Mouse (Mus musculus) lung, embryonic 15.5 days (tissue): ENCODE data around the gene Coch. TPM values are rescaled to one million over a fixed set of nuclear protein-coding genes. Genes with fewer than 3 reads are reported as not detected.
"Not testable (repeated sequence)": the region's sequence is repeated elsewhere in the genome, so short reads cannot be mapped to it uniquely, and the experiment has no call there.

Experiments used
- ATAC-seq: fragments of 200-750 bp; cut with Nextera tagmentation; 2 replicates; pipeline ENCODE4 v1.8.0; 2017; ENCODE audit warnings: moderate number of reproducible peaks, borderline replicate concordance; ENCODE audit not compliant: low FRiP score, low TSS enrichment; ENCODE audit errors: extremely low read depth
- H3K27ac ChIP-seq: fragments of 300-500 bp; sonication (generic); 2 replicates; pipeline ENCODE4 v1.5.1; 2015; ENCODE audit warnings: moderate library complexity, mild to moderate bottlenecking, inconsistent platforms
- H3K27me3 ChIP-seq: fragments of 300-500 bp; sonication (generic); 2 replicates; pipeline ENCODE4 v1.6.1; 2015; ENCODE audit warnings: inconsistent platforms
- H3K36me3 ChIP-seq: fragments of 300-500 bp; sonication (generic); 2 replicates; pipeline ENCODE4 v1.6.1; 2015; ENCODE audit warnings: inconsistent platforms
- H3K4me1 ChIP-seq: fragments of 300-500 bp; sonication (generic); 2 replicates; pipeline ENCODE4 v1.6.1; 2015; ENCODE audit warnings: inconsistent platforms
- H3K4me2 ChIP-seq: fragments of 300-500 bp; sonication (generic); 2 replicates; pipeline ENCODE4 v1.6.1; 2015; ENCODE audit warnings: inconsistent platforms, mild to moderate bottlenecking, moderate library complexity
- H3K4me3 ChIP-seq: fragments of 300-500 bp; sonication (generic); 2 replicates; pipeline ENCODE4 v1.5.1; 2015; ENCODE audit warnings: mild to moderate bottlenecking, inconsistent platforms
- H3K9ac ChIP-seq: fragments of 300-500 bp; sonication (generic); 2 replicates; pipeline ENCODE4 v1.6.1; 2015; ENCODE audit warnings: inconsistent platforms
- H3K9me3 ChIP-seq: fragments of 300-500 bp; sonication (generic); 2 replicates; pipeline ENCODE4 v1.6.1; 2016; ENCODE audit warnings: inconsistent platforms
- WGBS: fragments of 180-500 bp; shearing (Covaris S2); methylation state at CpG from one replicate; pipeline ENCODE4 v1.1.7; 2015; 5-methylcytosine and 5-hydroxymethylcytosine counted together
- polyA plus RNA-seq: library from polyadenylated mRNA; unstranded; fragments of >200 nt; fragmentation: Nextera tagmentation; extraction: Ambion mirVana; gene quantifications from 2 replicates; pipeline ENCODE4 v1.2.1, GENCODE M21; 2015

The Coch gene
- polyA plus RNA-seq, result 0.70 and 0.90 TPM in 2 replicates

DNA sequence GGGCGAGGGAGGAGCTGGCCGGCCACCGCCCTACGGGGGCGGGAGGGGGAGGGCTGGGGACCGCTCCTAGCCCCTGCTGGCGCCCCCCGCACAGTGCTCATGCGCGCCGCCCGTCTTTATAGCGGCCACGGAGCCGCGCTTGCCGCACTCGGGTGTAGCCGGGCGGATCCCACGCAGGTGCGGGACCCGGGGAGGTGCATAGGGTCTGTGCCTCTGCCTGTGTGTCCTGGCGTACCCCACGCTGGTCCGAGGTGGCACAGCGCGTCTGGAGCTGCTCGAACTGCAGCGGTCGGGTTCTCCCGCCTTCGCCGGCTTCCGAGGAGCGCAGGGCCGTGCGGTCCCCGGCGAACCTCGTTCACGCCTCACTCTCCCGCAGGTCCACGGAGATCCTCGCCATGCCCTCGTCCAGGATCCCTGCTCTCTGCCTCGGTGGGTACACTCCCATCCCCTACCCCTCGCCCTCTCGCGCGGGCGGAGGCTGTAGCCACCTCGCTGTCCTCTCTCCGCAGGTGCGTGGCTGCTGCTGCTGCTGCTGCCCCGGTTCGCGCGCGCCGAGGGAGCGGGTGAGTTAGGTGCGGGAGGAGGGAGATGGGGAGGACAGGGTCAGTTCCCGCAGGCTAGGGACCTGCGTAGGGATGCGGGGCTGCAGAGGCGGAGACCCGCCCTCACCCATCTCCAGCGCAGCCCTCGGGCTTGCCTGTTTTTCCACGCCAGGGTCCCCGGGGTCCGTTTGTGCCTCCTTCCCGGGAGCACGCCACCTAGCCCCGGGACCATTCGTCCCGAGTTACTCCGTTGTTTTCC is at the start of gene Coch:
TSS of gene Coch (plus strand) at position 113 of the 801 bp plus-strand sequence.
- Histone ChIP-seq H3K4me2 (peak within 1 kb of the TSS; percentile 99), H3K4me3 (peak within 1 kb of the TSS; percentile 49), H3K27ac (no peak within 1 kb of the TSS), H3K27me3 (peaks cover 53% of the 10 kb centered on the region), H3K9me3 (no peaks in the 10 kb centered on the region), H3K36me3 (no peaks in the 10 kb centered on the region), H3K9ac (peak within 1 kb of the TSS; percentile 27), H3K4me1 (peaks cover 19% of the 10 kb centered on the region)
- ATAC-seq, result peak; percentile 57
- WGBS, result under 1% methylated on average over 67 of the region's 79 CpGs

DNA sequence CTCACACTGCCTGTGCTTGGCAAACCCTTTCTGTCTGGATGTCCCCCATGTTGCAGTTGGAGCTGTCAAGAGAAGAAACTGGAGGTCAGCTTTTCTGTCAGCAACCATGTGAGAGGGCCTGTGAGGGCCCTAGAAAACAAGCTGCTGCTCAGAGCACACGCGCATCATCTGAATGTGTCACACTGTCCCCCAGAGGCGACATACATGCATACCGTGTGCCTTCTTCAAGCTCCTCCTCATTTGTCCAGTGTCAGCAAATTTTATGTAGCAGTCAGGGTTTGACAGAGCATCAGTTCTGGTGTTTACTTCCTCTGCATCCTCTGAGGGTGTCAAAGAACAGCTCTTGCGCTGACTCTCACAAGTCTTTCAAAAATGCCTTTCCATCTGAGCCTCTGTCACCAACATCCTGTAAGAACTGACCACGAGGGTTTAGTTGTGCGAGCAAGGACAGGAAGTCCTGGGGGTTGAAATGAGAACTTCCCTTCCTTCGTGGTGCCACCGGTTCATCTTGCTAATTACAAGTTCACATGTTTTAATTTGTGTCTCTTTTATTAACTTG is 49.7 kb upstream of the Coch start:
- Histone ChIP-seq H3K4me3 (no peak overlapping the region), H3K27me3 (no peaks in the 10 kb centered on the region), H3K4me1 (no peaks in the 10 kb centered on the region), H3K9me3 (no peaks in the 10 kb centered on the region), H3K27ac (no peak overlapping the region), H3K4me2 (no peak overlapping the region), H3K36me3 (no peaks in the 10 kb centered on the region), H3K9ac (no peak overlapping the region)
- 58% methylated on average over 9 of the region's 9 CpGs for WGBS
- no peak for ATAC-seq

- H3K27ac ChIP-seq, result no peak overlapping the region
- ATAC-seq, result no peak
- no peak overlapping the region for H3K4me2 ChIP-seq
- no peaks in the 10 kb centered on the region for H3K9me3 ChIP-seq
- no peak overlapping the region for H3K9ac ChIP-seq
- no peak overlapping the region for H3K4me3 ChIP-seq
- no peaks in the 10 kb centered on the region for H3K4me1 ChIP-seq
- no peaks in the 10 kb centered on the region for H3K36me3 ChIP-seq
- 78% methylated on average over 1 of the region's 1 CpGs for WGBS
- H3K27me3 ChIP-seq, result no peaks in the 10 kb centered on the region
Measured at GRCm38 (mm10) chr12:51555041-51555440, 38.1 kb upstream of the Coch start.

DNA sequence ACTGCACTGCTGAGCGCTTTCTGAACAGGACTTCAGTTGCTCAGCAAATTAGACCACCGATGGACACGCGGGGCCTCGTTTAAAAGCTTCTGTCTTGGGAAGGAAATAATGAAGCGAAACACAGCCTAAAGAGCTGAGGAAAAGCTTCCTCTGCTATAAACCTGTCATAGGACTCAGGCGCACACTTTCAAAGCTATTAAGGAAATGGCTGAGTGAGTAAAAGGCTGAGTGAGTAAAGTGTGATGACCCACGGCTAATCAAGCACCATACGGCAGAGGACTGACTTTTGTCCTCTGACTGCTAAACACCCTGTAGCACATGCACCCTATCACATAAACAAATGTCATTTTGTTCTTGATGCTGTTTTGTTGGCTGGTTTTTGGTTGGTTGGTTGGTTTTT is 31.7 kb upstream of the Coch start:
- H3K9me3 ChIP-seq, result no peaks in the 10 kb centered on the region
- H3K4me2 ChIP-seq, result no peak overlapping the region
- H3K4me1 ChIP-seq, result no peaks in the 10 kb centered on the region
- H3K9ac ChIP-seq, result no peak overlapping the region
- no peak for ATAC-seq
- no peaks in the 10 kb centered on the region for H3K36me3 ChIP-seq
- 41% methylated on average over 9 of the region's 9 CpGs for WGBS
- no peak overlapping the region for H3K27ac ChIP-seq
- H3K4me3 ChIP-seq, result no peak overlapping the region
- no peaks in the 10 kb centered on the region for H3K27me3 ChIP-seq

GRCm38 (mm10) chr12:51567225-51567624 is 25.9 kb upstream of the Coch start:
- Histone ChIP-seq H3K27ac (no peak overlapping the region), H3K27me3 (no peaks in the 10 kb centered on the region), H3K36me3 (no peaks in the 10 kb centered on the region), H3K4me3 (no peak overlapping the region), H3K4me1 (no peaks in the 10 kb centered on the region), H3K4me2 (no peak overlapping the region), H3K9me3 (no peaks in the 10 kb centered on the region), H3K9ac (no peak overlapping the region)
- WGBS, result 40% methylated on average over 7 of the region's 7 CpGs
- no peak for ATAC-seq

GRCm38 (mm10) chr12:51569472-51569871 is 23.7 kb upstream of the Coch start:
- ATAC-seq, result no peak
- Histone ChIP-seq H3K4me1 (no peaks in the 10 kb centered on the region), H3K27me3 (no peaks in the 10 kb centered on the region), H3K9me3 (no peaks in the 10 kb centered on the region), H3K9ac (no peak overlapping the region), H3K4me3 (no peak overlapping the region), H3K36me3 (no peaks in the 10 kb centered on the region), H3K4me2 (no peak overlapping the region), H3K27ac (no peak overlapping the region)
- WGBS, result 62% methylated on average over 8 of the region's 8 CpGs

DNA sequence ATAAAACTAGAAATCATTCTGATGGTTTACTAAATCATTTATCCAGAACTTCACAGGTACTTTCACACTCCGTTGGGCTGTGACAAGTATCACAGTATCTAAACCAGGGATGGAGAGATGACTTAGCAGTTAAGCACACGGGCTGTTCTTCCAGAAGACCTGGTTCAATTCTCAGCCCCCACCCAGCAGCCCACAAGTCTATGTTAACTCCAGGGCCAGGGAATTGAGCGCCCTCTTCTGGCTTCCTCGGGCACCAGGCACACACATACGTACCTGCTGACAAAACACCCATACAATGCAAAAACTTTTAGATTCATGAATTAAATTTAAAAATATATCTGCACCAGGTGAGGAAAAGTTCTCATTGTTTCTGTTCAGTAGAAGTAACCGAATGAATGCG is 23.2 kb upstream of the Coch start:
- ATAC-seq, result no peak
- Histone ChIP-seq H3K4me2 (no peak overlapping the region), H3K36me3 (no peaks in the 10 kb centered on the region)

DNA sequence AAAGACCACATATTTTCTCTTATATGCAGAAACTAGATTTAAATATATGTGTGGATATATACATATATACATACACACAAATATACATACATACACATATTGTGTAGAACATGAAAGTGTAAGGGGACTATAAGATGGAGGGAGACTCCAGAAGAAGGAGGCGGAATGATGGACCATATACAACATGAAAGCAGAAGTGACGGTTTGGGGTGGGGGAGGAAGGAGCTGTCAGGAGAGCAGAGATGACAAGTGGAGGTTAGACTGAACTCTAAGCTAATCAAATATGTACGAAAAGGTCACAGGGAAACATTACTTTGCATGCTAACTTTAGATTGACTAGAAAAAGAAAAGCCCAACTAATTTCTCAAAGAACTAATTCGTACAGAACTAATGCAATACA is 20.5 kb upstream of the Coch start:
- ATAC-seq, result no peak
- Histone ChIP-seq H3K36me3 (no peaks in the 10 kb centered on the region), H3K27me3 (no peaks in the 10 kb centered on the region), H3K27ac (no peak overlapping the region), H3K4me1 (no peaks in the 10 kb centered on the region), H3K4me2 (no peak overlapping the region), H3K4me3 (no peak overlapping the region), H3K9ac (no peak overlapping the region), H3K9me3 (no peaks in the 10 kb centered on the region)
- 62% methylated on average over 4 of the region's 4 CpGs for WGBS

More for the DNA sequence above, 23.2 kb upstream of the Coch start:
- WGBS, result 61% methylated on average over 7 of the region's 7 CpGs
- H3K4me3 ChIP-seq, result no peak overlapping the region
- no peak overlapping the region for H3K27ac ChIP-seq
- H3K27me3 ChIP-seq, result no peaks in the 10 kb centered on the region
- no peaks in the 10 kb centered on the region for H3K9me3 ChIP-seq
- H3K9ac ChIP-seq, result no peak overlapping the region
- no peaks in the 10 kb centered on the region for H3K4me1 ChIP-seq

GRCm38 (mm10) chr12:51577816-51578215 is 15.3 kb upstream of the Coch start:
- WGBS, result 82% methylated on average over 2 of the region's 2 CpGs
- not testable (repeated sequence) for H3K9ac ChIP-seq, H3K9me3 ChIP-seq, H3K27ac ChIP-seq, H3K4me3 ChIP-seq, H3K4me2 ChIP-seq, ATAC-seq, H3K27me3 ChIP-seq, H3K36me3 ChIP-seq, H3K4me1 ChIP-seq

DNA sequence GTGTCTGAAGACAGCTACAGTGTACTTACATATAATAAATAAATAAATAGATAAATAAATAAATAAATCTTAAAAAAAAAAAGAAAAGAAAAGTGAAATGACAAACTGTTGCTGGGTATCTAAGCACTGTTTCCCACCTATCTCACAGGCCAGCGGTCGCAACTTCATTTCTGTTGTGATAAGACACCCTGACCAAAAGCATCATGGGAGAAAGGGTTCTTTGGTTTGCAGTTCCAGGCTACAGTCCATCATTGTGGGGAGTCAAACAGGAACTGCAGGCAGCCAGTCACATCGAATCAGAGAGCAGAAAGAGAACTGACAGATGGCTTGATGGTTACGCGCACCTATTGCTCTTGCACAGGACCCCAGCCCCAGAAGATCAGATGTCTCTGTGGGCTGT is 3.9 kb upstream of the Coch start:
- Histone ChIP-seq H3K4me3 (no peak overlapping the region), H3K36me3 (no peaks in the 10 kb centered on the region), H3K4me2 (no peak overlapping the region), H3K9me3 (no peaks in the 10 kb centered on the region), H3K27ac (no peak overlapping the region), H3K9ac (no peak overlapping the region), H3K27me3 (peaks cover 34% of the 10 kb centered on the region), H3K4me1 (peaks cover 16% of the 10 kb centered on the region)
- WGBS, result 87% methylated on average over 5 of the region's 5 CpGs
- ATAC-seq, result no peak

DNA sequence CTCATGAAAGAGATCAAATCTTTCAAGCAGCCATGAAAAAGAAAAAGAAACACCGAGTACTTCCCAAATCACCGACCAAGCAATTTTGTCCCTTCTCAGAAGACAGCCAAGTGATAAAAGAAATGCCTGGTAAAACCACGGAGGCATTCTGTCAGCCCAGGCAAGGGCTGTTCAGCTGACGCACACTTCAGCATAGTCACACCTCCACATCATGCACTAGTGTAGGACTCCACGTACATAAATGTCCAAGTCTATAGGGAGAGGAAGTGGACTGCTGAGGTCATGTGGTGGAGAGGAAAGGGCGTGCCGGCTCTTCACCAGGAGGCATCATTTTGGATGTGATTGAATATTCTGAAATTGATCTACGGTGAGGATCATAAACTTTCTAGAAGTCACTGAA is 1.2 kb upstream of the Coch start:
- Histone ChIP-seq H3K9ac (no peak overlapping the region), H3K4me2 (no peak overlapping the region), H3K4me3 (no peak overlapping the region), H3K27me3 (peaks cover 53% of the 10 kb centered on the region), H3K36me3 (no peaks in the 10 kb centered on the region), H3K4me1 (peaks cover 19% of the 10 kb centered on the region), H3K9me3 (no peaks in the 10 kb centered on the region), H3K27ac (no peak overlapping the region)
- ATAC-seq, result no peak
- WGBS, result 56% methylated on average over 8 of the region's 8 CpGs

GRCm38 (mm10) chr12:51592888-51593228 is 283 bp upstream of the Coch start:
- Histone ChIP-seq H3K36me3 (no peaks in the 10 kb centered on the region), H3K4me1 (peaks cover 19% of the 10 kb centered on the region), H3K27ac (no peak overlapping the region), H3K9ac (no peak overlapping the region), H3K9me3 (no peaks in the 10 kb centered on the region), H3K27me3 (peaks cover 53% of the 10 kb centered on the region), H3K4me3 (peak overlapping the region; percentile 49), H3K4me2 (peak overlapping the region; percentile 99)
- WGBS, result 1% methylated on average over 17 of the region's 21 CpGs
- peak; percentile 52; the same call in 1 of the 2 replicates for ATAC-seq
